Mouse (Mus musculus) CH12.LX (cell line): ENCODE measurements around the gene Ucn.

Experiments used
- CTCF ChIP-seq, 2 experiments: IDR thresholded peaks in 1 of 2; conservative IDR thresholded peaks in 1 of 2; 2 replicates each; pipeline ENCODE4 v1.5.1; 2011 to 2012; ENCODE audit warnings: low read depth in 2 of 2, low read length in 2 of 2, improper control_type of control experiment in 1 of 2, inconsistent platforms in 1 of 2, mild to moderate bottlenecking in 1 of 2, moderate library complexity in 1 of 2
- EP300 ChIP-seq: IDR thresholded peaks from 2 replicates; pipeline ENCODE4 v1.6.1; 2011; ENCODE audit warnings: low read length, improper control_type of control experiment
- MAFK ChIP-seq: IDR thresholded peaks from 2 replicates; pipeline ENCODE4 v1.6.1; 2011; ENCODE audit warnings: low read length, improper control_type of control experiment; ENCODE audit not compliant: insufficient replicate concordance
- MEF2A ChIP-seq: IDR thresholded peaks from 2 replicates; pipeline ENCODE4 v1.6.1; 2014; ENCODE audit warnings: low read depth, mild to moderate bottlenecking, inconsistent platforms, low read length, improper control_type of control experiment, borderline replicate concordance
- NELFE ChIP-seq: IDR thresholded peaks from 2 replicates; pipeline ENCODE4 v1.6.1; 2011; ENCODE audit warnings: low read depth, low read length, improper control_type of control experiment
- POLR2A ChIP-seq: IDR thresholded peaks from 2 replicates; pipeline ENCODE4 v1.6.1; 2011; ENCODE audit warnings: low read depth, mild to moderate bottlenecking, improper control_type of control experiment, low read length
- TBP ChIP-seq: conservative IDR thresholded peaks from 2 replicates; pipeline ENCODE4 v1.6.1; 2011; ENCODE audit warnings: low read depth, low read length, improper control_type of control experiment
- TCF12 ChIP-seq: IDR thresholded peaks from 2 replicates; pipeline ENCODE4 v1.6.1; 2014; ENCODE audit warnings: low read depth, mild to moderate bottlenecking, inconsistent platforms, low read length, improper control_type of control experiment
- USF1 ChIP-seq: IDR thresholded peaks from 2 replicates; pipeline ENCODE4 v1.6.1; 2014; ENCODE audit warnings: low read depth, mild to moderate bottlenecking, inconsistent platforms, low read length, improper control_type of control experiment
- ZC3H11A ChIP-seq: IDR thresholded peaks from 2 replicates; pipeline ENCODE4 v1.6.1; 2012; ENCODE audit warnings: low read depth, mild to moderate bottlenecking, inconsistent platforms, low read length, improper control_type of control experiment
- ZNF384 ChIP-seq: IDR thresholded peaks from 2 replicates; pipeline ENCODE4 v1.6.1; 2012; ENCODE audit warnings: low read depth, low read length, improper control_type of control experiment, inconsistent platforms

GRCm38 (mm10) chr5:31121111-31121510 lies 17.5 kb downstream of the Ucn start:
- TF ChIP-seq CTCF (conservative IDR thresholded peaks at IDR 0.05 in 1 of 2, IDR thresholded peaks at IDR 0.05 in 1 of 2; ENCODE audit: low read depth in 2 of 2, low read length in 2 of 2) (no peak), USF1 (no peak), MEF2A (peak; percentile 91), ZNF384 (no peak), MAFK (no peak), ZC3H11A (no peak), NELFE (no peak), POLR2A (no peak), EP300 (peak; percentile 74), TCF12 (0 out of 2 replicates have a peak, but pooled peaks have one; percentile 15), TBP (no peak; the same call in 1 of the 2 replicates)
